Mouse (Mus musculus) gastrocnemius, adult 2 months (tissue): ENCODE results near the gene Tmprss2. TPM values are rescaled to one million over a fixed set of nuclear protein-coding genes. Genes with fewer than 3 reads are reported as not detected.

ENCODE experiments used
- DNase-seq: peaks from one replicate; pipeline ENCODE4 v3.0.0; 2022
- H3K27ac ChIP-seq: fragments of 200-600 bp; 2 replicates; pipeline ENCODE4 v1.8.1; 2022; ENCODE audit warnings: mild to moderate bottlenecking
- H3K4me3 ChIP-seq: fragments of 200-600 bp; 2 replicates; pipeline ENCODE4 v1.8.1; 2022; ENCODE audit warnings: mild to moderate bottlenecking, moderate library complexity
- CTCF ChIP-seq: fragments of 200-600 bp; IDR thresholded peaks from 2 replicates; pipeline ENCODE4 v1.8.1; 2022; ENCODE audit warnings: antibody characterized with exemption, mild to moderate bottlenecking, moderate library complexity
- intact Hi-C: fragments of 180-260 bp; cut with DNase I; formaldehyde crosslinking; loops from one replicate; pipeline ENCODE4 v1.15.1; 2025
- total RNA-seq, 2 experiments: library from RNA; stranded (reverse); gene quantifications; 2 replicates each; pipeline ENCODE4 v1.2.3; 2021

Gene Tmprss2
- total RNA-seq, 2 experiments from 2014 or later, result 0.14 TPM; not detected in 1

GRCm38 (mm10) chr16:97536859-97537258 lies 74.1 kb downstream of the Tmprss2 start:
- Histone ChIP-seq H3K27ac (peak overlapping the region; percentile 90; the same call in 1 of the 2 replicates), H3K4me3 (peak overlapping the region; percentile 74)
- no peak for TF ChIP-seq CTCF
- DNase-seq, result no peak
- intact Hi-C loops, result no loop called here

GRCm38 (mm10) chr16:97535808-97536413 lies 75.1 kb downstream of the Tmprss2 start:
- TF ChIP-seq CTCF, result no peak
- Histone ChIP-seq H3K27ac (peak overlapping the region; percentile 90), H3K4me3 (peak overlapping the region; percentile 74)
- DNase-seq, result peak; percentile 70
- intact Hi-C loops, result no loop called here

- DNase-seq, result peak; percentile 54
- Histone ChIP-seq H3K4me3 (peak overlapping the region; percentile 74), H3K27ac (peak overlapping the region; percentile 90)
- TF ChIP-seq CTCF, result no peak
- intact Hi-C loops, result no loop called here
These were observed 76.0 kb downstream of the Tmprss2 start for GRCm38 (mm10) chr16:97534876-97535461.

GRCm38 (mm10) chr16:97534448-97534847 lies 76.5 kb downstream of the Tmprss2 start:
- Histone ChIP-seq H3K4me3 (peak overlapping the region; percentile 74), H3K27ac (peak overlapping the region; percentile 90)
- TF ChIP-seq CTCF, result no peak
- intact Hi-C loops, result no loop called here
- no peak for DNase-seq

- no peak for TF ChIP-seq CTCF
- no peak for DNase-seq
- H3K4me3 ChIP-seq, result no peak overlapping the region
- intact Hi-C loops, result no loop called here
- H3K27ac ChIP-seq, result no peak overlapping the region
These were observed 77.2 kb downstream of the Tmprss2 start for GRCm38 (mm10) chr16:97533751-97534150.

- no peak for DNase-seq
- intact Hi-C loops, result no loop called here
- Histone ChIP-seq H3K4me3 (no peak overlapping the region), H3K27ac (no peak overlapping the region)
- TF ChIP-seq CTCF, result no peak
These were observed 77.9 kb downstream of the Tmprss2 start for GRCm38 (mm10) chr16:97533126-97533525.

- intact Hi-C loops, result no loop called here
- H3K4me3 ChIP-seq, result no peak overlapping the region
- TF ChIP-seq CTCF, result no peak
- no peak overlapping the region for H3K27ac ChIP-seq
- no peak for DNase-seq
These were observed 81.8 kb downstream of the Tmprss2 start for GRCm38 (mm10) chr16:97529241-97529640.

- TF ChIP-seq CTCF, result peak; percentile 69
- H3K27ac ChIP-seq, result no peak overlapping the region
- DNase-seq, result peak; percentile 48
- H3K4me3 ChIP-seq, result no peak overlapping the region
- intact Hi-C loops, result loop anchor here (2.0 to 5.0 kb wide), 2 partner anchors 70 to 254 kb away; no protein-coding TSS in a partner anchor
These were observed 88.0 kb downstream of the Tmprss2 start for GRCm38 (mm10) chr16:97523024-97523423.

- Histone ChIP-seq H3K4me3 (no peak overlapping the region), H3K27ac (no peak overlapping the region)
- intact Hi-C loops, result loop anchor here (2.0 to 5.0 kb wide), 2 partner anchors 71 to 255 kb away; no protein-coding TSS in a partner anchor
- no peak for DNase-seq
- no peak for TF ChIP-seq CTCF
These were observed 89.0 kb downstream of the Tmprss2 start for GRCm38 (mm10) chr16:97521983-97522382.

GRCm38 (mm10) chr16:97516341-97516740 lies 94.7 kb downstream of the Tmprss2 start:
- intact Hi-C loops, result no loop called here
- DNase-seq, result no peak
- H3K4me3 ChIP-seq, result no peak overlapping the region
- no peak for TF ChIP-seq CTCF
- no peak overlapping the region for H3K27ac ChIP-seq

Other genes starting within 250 kb of the Tmprss2 start
- gene Mx1, start 148.3 kb downstream of the Tmprss2 start, total RNA-seq, result under 1 TPM; 0.33 to 0.36 TPM
- not detected for gene Fam3b, start 96.4 kb downstream of the Tmprss2 start, total RNA-seq
- gene Ripk4, start 152.6 kb upstream of the Tmprss2 start, total RNA-seq, result not detected
- gene Prdm15, start 240.7 kb upstream of the Tmprss2 start, total RNA-seq, result 10 to 100 TPM in 1 of 2 experiments, 1 to 10 TPM in 1; 6.7 to 10.2 TPM